Mouse (Mus musculus) adrenal gland, postnatal 14 days (tissue): ENCODE results near the gene Tubb2a. TPM values are rescaled to one million over a fixed set of nuclear protein-coding genes. Genes with fewer than 3 reads are reported as not detected.
A peak's percentile ranks its signal among the peaks of the same experiment; 100 is the strongest.
"Not testable (repeated sequence)": the region's sequence is repeated elsewhere in the genome, so short reads cannot be mapped to it uniquely, and the experiment has no call there.

Experiments used
- DNase-seq: peaks from one replicate; pipeline ENCODE4 v3.0.0; 2021; ENCODE audit warnings: mixed read lengths
- total RNA-seq: library from RNA; stranded (reverse); gene quantifications from 2 replicates; pipeline ENCODE4 v1.2.3, GENCODE M21; 2021

The Tubb2a gene
- total RNA-seq, 1 experiment from 2014 or later = 46.1 TPM

GRCm38 (mm10) chr13:34089358-34089757 is 11.6 kb upstream of the Tubb2a start:
- no peak for DNase-seq

- DNase-seq = no peak
Observed at GRCm38 (mm10) chr13:34088871-34089288, 11.1 kb upstream of the Tubb2a start.

GRCm38 (mm10) chr13:34088201-34088649 is 10.4 kb upstream of the Tubb2a start:
- not testable (repeated sequence) for DNase-seq

- no peak for DNase-seq
Observed at GRCm38 (mm10) chr13:34087052-34087812, 9.4 kb upstream of the Tubb2a start.

GRCm38 (mm10) chr13:34084026-34084750 is 6.4 kb upstream of the Tubb2a start:
- peak; percentile 53 for DNase-seq

- no peak for DNase-seq
Observed at GRCm38 (mm10) chr13:34081926-34082325, 4.1 kb upstream of the Tubb2a start.

- DNase-seq = peak; percentile 26
Observed at GRCm38 (mm10) chr13:34079801-34080200, 2.0 kb upstream of the Tubb2a start.

GRCm38 (mm10) chr13:34078500-34079280 is 883 bp upstream of the Tubb2a start:
- DNase-seq = no peak

- DNase-seq = peak; percentile 62
Observed at GRCm38 (mm10) chr13:34076561-34077491, 981 bp downstream of the Tubb2a start.

- DNase-seq = not testable (repeated sequence)
Observed at GRCm38 (mm10) chr13:34075893-34076292, 1.9 kb downstream of the Tubb2a start.

GRCm38 (mm10) chr13:34074441-34074840 is 3.4 kb downstream of the Tubb2a start:
- not testable (repeated sequence) for DNase-seq

- no peak for DNase-seq
Observed at GRCm38 (mm10) chr13:34072847-34073246, 5.0 kb downstream of the Tubb2a start.

GRCm38 (mm10) chr13:34071836-34072235 is 6.0 kb downstream of the Tubb2a start:
- DNase-seq = no peak

GRCm38 (mm10) chr13:34070296-34070695 is 7.5 kb downstream of the Tubb2a start:
- DNase-seq = no peak

GRCm38 (mm10) chr13:34066351-34066750 is 11.5 kb downstream of the Tubb2a start:
- DNase-seq = peak; percentile 39

GRCm38 (mm10) chr13:34062466-34062865 is 15.3 kb downstream of the Tubb2a start:
- no peak for DNase-seq

- DNase-seq = no peak
Observed at GRCm38 (mm10) chr13:34060061-34060460, 17.7 kb downstream of the Tubb2a start.

GRCm38 (mm10) chr13:34057252-34057651 is 20.6 kb downstream of the Tubb2a start:
- no peak for DNase-seq

GRCm38 (mm10) chr13:34054983-34055382 is 22.8 kb downstream of the Tubb2a start:
- DNase-seq = no peak

GRCm38 (mm10) chr13:34054391-34054790 is 23.4 kb downstream of the Tubb2a start:
- peak; percentile 57 for DNase-seq

GRCm38 (mm10) chr13:34053673-34054282 is 24.0 kb downstream of the Tubb2a start:
- peak; percentile 30 for DNase-seq
